Mouse (Mus musculus) heart, embryonic 11.5 days (tissue): ENCODE measurements around the gene Cdc73. TPM values are rescaled to one million over a fixed set of nuclear protein-coding genes. Genes with fewer than 3 reads are reported as not detected.

ENCODE experiments used
- ATAC-seq: fragments of 200-750 bp; cut with Nextera tagmentation; replicated peaks from 2 replicates; pipeline ENCODE4 v1.8.0; 2017; ENCODE audit warnings: moderate library complexity; ENCODE audit not compliant: insufficient number of reproducible peaks, low FRiP score, low TSS enrichment
- H3K27ac ChIP-seq: fragments of 300-500 bp; sonication (generic); 2 replicates; pipeline ENCODE4 v1.5.1; 2014; ENCODE audit warnings: mild to moderate bottlenecking, low read depth, low read length
- H3K27me3 ChIP-seq: fragments of 300-500 bp; sonication (generic); 2 replicates; pipeline ENCODE4 v1.6.1; 2014; ENCODE audit warnings: mild to moderate bottlenecking, low read length, mixed read lengths; ENCODE audit not compliant: control insufficient read depth, insufficient read depth
- H3K36me3 ChIP-seq: fragments of 300-500 bp; sonication (generic); 2 replicates; pipeline ENCODE4 v1.6.1; 2014; ENCODE audit warnings: mild to moderate bottlenecking, low read length, moderate library complexity, mixed read lengths; ENCODE audit not compliant: control insufficient read depth, insufficient read depth
- H3K4me1 ChIP-seq: fragments of 300-500 bp; sonication (generic); 2 replicates; pipeline ENCODE4 v1.6.1; 2014; ENCODE audit warnings: low read length; ENCODE audit not compliant: control insufficient read depth, insufficient read depth
- H3K4me2 ChIP-seq: fragments of 300-500 bp; sonication (generic); 2 replicates; pipeline ENCODE4 v1.6.1; 2014; ENCODE audit warnings: mild to moderate bottlenecking, moderate library complexity
- H3K4me3 ChIP-seq: fragments of 300-500 bp; sonication (generic); 2 replicates; pipeline ENCODE4 v1.5.1; 2014; ENCODE audit warnings: low read depth, low read length
- H3K9ac ChIP-seq: fragments of 300-500 bp; sonication (generic); 2 replicates; pipeline ENCODE4 v1.6.1; 2014; ENCODE audit warnings: mild to moderate bottlenecking, low read depth, low read length, moderate library complexity
- H3K9me3 ChIP-seq: fragments of 300-500 bp; sonication (generic); replicated peaks from 2 replicates; pipeline ENCODE4 v1.6.1; 2016; ENCODE audit warnings: low read length; ENCODE audit not compliant: control insufficient read depth
- WGBS: fragments of 180-500 bp; shearing (Covaris S2); extraction: QIAGEN DNeasy Blood & Tissue Kit; methylation state at CpG from one replicate; pipeline ENCODE4 v1.1.7; 2014; ENCODE audit not compliant: insufficient replicate concordance; 5-methylcytosine and 5-hydroxymethylcytosine counted together
- polyA plus RNA-seq: library from polyadenylated mRNA; unstranded; fragments of >200 nt; fragmentation: Nextera tagmentation; extraction: Ambion mirVana; gene quantifications from 2 replicates; pipeline ENCODE4 v1.2.1, GENCODE M21; 2014

Cdc73 gene
- polyA plus RNA-seq, 1 experiment from 2014 or later: 19.4 TPM

GRCm38 (mm10) chr1:143631337-143631736, 71.4 kb downstream of the Cdc73 start:
- no peaks in the 10 kb centered on the region for H3K9me3 ChIP-seq
- no peak for ATAC-seq
- no peak overlapping the region for H3K9ac ChIP-seq
- 79% methylated on average over 7 of the region's 7 CpGs for WGBS
- H3K4me3 ChIP-seq: no peak overlapping the region
- H3K36me3 ChIP-seq: peaks cover 4% of the 10 kb centered on the region
- H3K4me2 ChIP-seq: no peak overlapping the region
- H3K4me1 ChIP-seq: no peaks in the 10 kb centered on the region
- H3K27ac ChIP-seq: no peak overlapping the region
- H3K27me3 ChIP-seq: no peaks in the 10 kb centered on the region

GRCm38 (mm10) chr1:143622634-143623033, 80.1 kb downstream of the Cdc73 start:
- 97% methylated on average over 1 of the region's 1 CpGs for WGBS

GRCm38 (mm10) chr1:143621930-143622329, 80.8 kb downstream of the Cdc73 start:
- H3K4me2 ChIP-seq: no peak overlapping the region
- no peak for ATAC-seq
- no peaks in the 10 kb centered on the region for H3K4me1 ChIP-seq
- H3K9ac ChIP-seq: no peak overlapping the region
- H3K27me3 ChIP-seq: no peaks in the 10 kb centered on the region
- peaks cover 10% of the 10 kb centered on the region for H3K36me3 ChIP-seq
- H3K9me3 ChIP-seq: no peaks in the 10 kb centered on the region
- H3K4me3 ChIP-seq: no peak overlapping the region
- H3K27ac ChIP-seq: no peak overlapping the region

More at GRCm38 (mm10) chr1:143622634-143623033, 80.1 kb downstream of the Cdc73 start:
- ATAC-seq: no peak
- H3K4me3 ChIP-seq: no peak overlapping the region
- peaks cover 10% of the 10 kb centered on the region for H3K36me3 ChIP-seq
- no peaks in the 10 kb centered on the region for H3K27me3 ChIP-seq
- H3K27ac ChIP-seq: no peak overlapping the region
- no peak overlapping the region for H3K9ac ChIP-seq
- H3K4me2 ChIP-seq: no peak overlapping the region
- H3K4me1 ChIP-seq: no peaks in the 10 kb centered on the region
- no peaks in the 10 kb centered on the region for H3K9me3 ChIP-seq

- H3K36me3 ChIP-seq: peaks cover 2% of the 10 kb centered on the region
- no peaks in the 10 kb centered on the region for H3K27me3 ChIP-seq
- ATAC-seq: no peak
- H3K27ac ChIP-seq: no peak overlapping the region
- no peaks in the 10 kb centered on the region for H3K4me1 ChIP-seq
- no peak overlapping the region for H3K9ac ChIP-seq
- 59% methylated on average over 2 of the region's 2 CpGs for WGBS
- H3K4me3 ChIP-seq: no peak overlapping the region
- no peak overlapping the region for H3K4me2 ChIP-seq
- no peaks in the 10 kb centered on the region for H3K9me3 ChIP-seq
Measured at GRCm38 (mm10) chr1:143619760-143620159, 82.9 kb downstream of the Cdc73 start.

- WGBS: 98% methylated on average over 2 of the region's 2 CpGs
- Histone ChIP-seq H3K36me3 (peaks cover 8% of the 10 kb centered on the region), H3K4me1 (no peaks in the 10 kb centered on the region), H3K9ac (no peak overlapping the region), H3K27ac (no peak overlapping the region), H3K4me3 (no peak overlapping the region), H3K9me3 (no peaks in the 10 kb centered on the region), H3K27me3 (no peaks in the 10 kb centered on the region), H3K4me2 (no peak overlapping the region)
- no peak for ATAC-seq
Measured at GRCm38 (mm10) chr1:143612901-143613300, 89.8 kb downstream of the Cdc73 start.

GRCm38 (mm10) chr1:143608911-143609310, 93.8 kb downstream of the Cdc73 start:
- no peaks in the 10 kb centered on the region for H3K4me1 ChIP-seq
- WGBS: 83% methylated on average over 2 of the region's 2 CpGs
- no peak for ATAC-seq
- H3K9me3 ChIP-seq: no peaks in the 10 kb centered on the region
- no peak overlapping the region for H3K4me3 ChIP-seq
- H3K4me2 ChIP-seq: no peak overlapping the region
- H3K36me3 ChIP-seq: peaks cover 6% of the 10 kb centered on the region
- no peak overlapping the region for H3K9ac ChIP-seq
- no peak overlapping the region for H3K27ac ChIP-seq
- H3K27me3 ChIP-seq: no peaks in the 10 kb centered on the region

- no peak overlapping the region for H3K27ac ChIP-seq
- WGBS: 85% methylated on average over 2 of the region's 2 CpGs
- no peak overlapping the region for H3K4me3 ChIP-seq
- no peaks in the 10 kb centered on the region for H3K36me3 ChIP-seq
- no peak overlapping the region for H3K9ac ChIP-seq
- H3K4me1 ChIP-seq: no peaks in the 10 kb centered on the region
- no peak overlapping the region for H3K4me2 ChIP-seq
- no peaks in the 10 kb centered on the region for H3K27me3 ChIP-seq
- ATAC-seq: no peak
- H3K9me3 ChIP-seq: no peaks in the 10 kb centered on the region
Measured at GRCm38 (mm10) chr1:143596864-143597263, 105.8 kb downstream of the Cdc73 start.

- Histone ChIP-seq H3K4me2 (no peak overlapping the region), H3K9ac (no peak overlapping the region), H3K4me1 (no peaks in the 10 kb centered on the region), H3K36me3 (no peaks in the 10 kb centered on the region), H3K27ac (no peak overlapping the region), H3K9me3 (no peaks in the 10 kb centered on the region), H3K27me3 (no peaks in the 10 kb centered on the region), H3K4me3 (no peak overlapping the region)
- 73% methylated on average over 10 of the region's 10 CpGs for whole genome bisulfite sequencing
- no peak for ATAC-seq
Measured at GRCm38 (mm10) chr1:143576824-143577543, 125.7 kb downstream of the Cdc73 start.

- H3K27me3 ChIP-seq: no peaks in the 10 kb centered on the region
- H3K9ac ChIP-seq: no peak overlapping the region
- H3K9me3 ChIP-seq: no peaks in the 10 kb centered on the region
- WGBS: 71% methylated on average over 1 of the region's 1 CpGs
- H3K4me2 ChIP-seq: no peak overlapping the region
- H3K36me3 ChIP-seq: no peaks in the 10 kb centered on the region
- no peaks in the 10 kb centered on the region for H3K4me1 ChIP-seq
- H3K27ac ChIP-seq: no peak overlapping the region
- ATAC-seq: no peak
- no peak overlapping the region for H3K4me3 ChIP-seq
Measured at GRCm38 (mm10) chr1:143558235-143558634, 144.5 kb downstream of the Cdc73 start.
